Mouse (Mus musculus) megakaryocyte, embryonic 14.5 days (primary cell): ENCODE results near the gene Ldb1.

Source experiments
- FLI1 ChIP-seq: IDR thresholded peaks from 2 replicates; pipeline ENCODE4 v1.6.1; 2012; ENCODE audit warnings: low read length, inconsistent platforms, mixed read lengths
- GATA1 ChIP-seq: IDR thresholded peaks from 3 replicates; pipeline ENCODE4 v1.6.1; 2012; ENCODE audit warnings: mixed read lengths, low read length, inconsistent platforms, borderline replicate concordance

GRCm38 (mm10) chr19:46037925-46038850 lies 6.8 kb downstream of the Ldb1 start:
- TF ChIP-seq GATA1, result no peak
- no peak for TF ChIP-seq FLI1
